Mouse (Mus musculus) MEL (cell line): ENCODE data around the gene Dolpp1. TPM values are rescaled to one million over a fixed set of nuclear protein-coding genes. Genes with fewer than 3 reads are reported as not detected.

ENCODE experiments used
- DNase-seq: peaks from one replicate; pipeline ENCODE4 v3.0.0; 2011; ENCODE audit warnings: low read depth, low spot score
- H3K27ac ChIP-seq: 2 replicates; pipeline ENCODE4 v1.5.1; 2012; ENCODE audit warnings: low read depth, mild to moderate bottlenecking, control low read depth, low read length, moderate library complexity; ENCODE audit not compliant: control insufficient read depth
- H3K27me3 ChIP-seq, 2 experiments: fragments of 150-350 bp in 1 of 2; sonication (generic) in 1 of 2; 2 replicates each; pipeline ENCODE4 v1.6.1; 2012; ENCODE audit warnings: low read length in 2 of 2, mild to moderate bottlenecking in 2 of 2, improper control_type of control experiment in 1 of 2, moderate library complexity in 1 of 2; ENCODE audit not compliant: insufficient read depth in 2 of 2, control insufficient read depth in 1 of 2
- H3K36me3 ChIP-seq, 2 experiments: 2 replicates each; pipeline ENCODE4 v1.6.1; 2012 to 2014; ENCODE audit warnings: low read length in 2 of 2, improper control_type of control experiment in 1 of 2, inconsistent platforms in 1 of 2, mild to moderate bottlenecking in 1 of 2; ENCODE audit not compliant: insufficient read depth in 2 of 2, control insufficient read depth in 1 of 2
- H3K4me1 ChIP-seq, 2 experiments: fragments of 150-350 bp in 1 of 2; sonication (generic) in 1 of 2; 2 replicates each; pipeline ENCODE4 v1.6.1; 2012; ENCODE audit warnings: low read length in 2 of 2, improper control_type of control experiment in 1 of 2, mild to moderate bottlenecking in 1 of 2; ENCODE audit not compliant: insufficient read depth in 2 of 2, control insufficient read depth in 1 of 2
- H3K4me3 ChIP-seq, 2 experiments: fragments of 150-350 bp in 1 of 2; sonication (generic) in 1 of 2; 2 replicates each; pipeline ENCODE4 v1.5.1; 2012; ENCODE audit warnings: low read depth in 2 of 2, low read length in 2 of 2, mild to moderate bottlenecking in 2 of 2, moderate library complexity in 2 of 2, control low read depth in 1 of 2, improper control_type of control experiment in 1 of 2; ENCODE audit not compliant: control insufficient read depth in 1 of 2, insufficient read depth in 1 of 2
- H3K79me2 ChIP-seq: 2 replicates; pipeline ENCODE4 v1.6.1; 2012; ENCODE audit warnings: mild to moderate bottlenecking, low read length, moderate library complexity; ENCODE audit not compliant: control insufficient read depth, poor library complexity, insufficient read depth
- H3K9ac ChIP-seq: 2 replicates; pipeline ENCODE4 v1.6.1; 2012; ENCODE audit warnings: low read depth, mild to moderate bottlenecking, control low read depth, low read length, moderate library complexity; ENCODE audit not compliant: control insufficient read depth, poor library complexity, severe bottlenecking
- H3K9me3 ChIP-seq: fragments of 150-350 bp; sonication (generic); replicated peaks from 2 replicates; pipeline ENCODE4 v1.6.1; 2012; ENCODE audit warnings: mild to moderate bottlenecking, low read length, improper control_type of control experiment, moderate library complexity; ENCODE audit not compliant: insufficient read depth
- CHD1 ChIP-seq: IDR thresholded peaks from 2 replicates; pipeline ENCODE4 v1.6.1; 2012; ENCODE audit warnings: low read depth, mild to moderate bottlenecking, inconsistent platforms, low read length, improper control_type of control experiment
- CHD2 ChIP-seq: IDR thresholded peaks from 2 replicates; pipeline ENCODE4 v1.6.1; 2011; ENCODE audit warnings: low read length, improper control_type of control experiment
- ETS1 ChIP-seq: IDR thresholded peaks from 2 replicates; pipeline ENCODE4 v1.6.1; 2012; ENCODE audit warnings: low read depth, mild to moderate bottlenecking, inconsistent platforms, low read length, improper control_type of control experiment, moderate library complexity
- MAZ ChIP-seq: IDR thresholded peaks from 2 replicates; pipeline ENCODE4 v1.6.1; 2012; ENCODE audit warnings: low read depth, mild to moderate bottlenecking, inconsistent platforms, low read length, improper control_type of control experiment
- MYB ChIP-seq: IDR thresholded peaks from 2 replicates; pipeline ENCODE4 v1.6.1; 2011; ENCODE audit warnings: mild to moderate bottlenecking, low read depth, low read length, improper control_type of control experiment
- MYC ChIP-seq: IDR thresholded peaks from 2 replicates; pipeline ENCODE4 v1.6.1; 2011; ENCODE audit warnings: low read depth, mild to moderate bottlenecking, low read length, improper control_type of control experiment, moderate library complexity
- NRF1 ChIP-seq: IDR thresholded peaks from 2 replicates; pipeline ENCODE4 v1.6.1; 2014; ENCODE audit warnings: low read depth, mild to moderate bottlenecking, inconsistent platforms, low read length, improper control_type of control experiment, moderate library complexity; ENCODE audit not compliant: poor library complexity, insufficient read depth, severe bottlenecking
- POLR2A ChIP-seq, 2 experiments: IDR thresholded peaks; 2 replicates each; pipeline ENCODE4 v1.6.1; 2011 to 2012; ENCODE audit warnings: low read length in 2 of 2, mild to moderate bottlenecking in 2 of 2, control low read depth in 1 of 2, improper control_type of control experiment in 1 of 2, low read depth in 1 of 2, moderate library complexity in 1 of 2; ENCODE audit not compliant: control insufficient read depth in 1 of 2, insufficient read depth in 1 of 2, poor library complexity in 1 of 2
- SIN3A ChIP-seq: IDR thresholded peaks from 2 replicates; pipeline ENCODE4 v1.6.1; 2012; ENCODE audit warnings: low read length, improper control_type of control experiment, inconsistent platforms
- SMC3 ChIP-seq: IDR thresholded peaks from 2 replicates; pipeline ENCODE4 v1.6.1; 2011; ENCODE audit warnings: low read depth, low read length, improper control_type of control experiment
- TAL1 ChIP-seq: IDR thresholded peaks from 2 replicates; pipeline ENCODE4 v1.6.1; 2012; ENCODE audit warnings: mild to moderate bottlenecking, inconsistent platforms, low read length, moderate library complexity, mixed read lengths
- UBTF ChIP-seq: IDR thresholded peaks from 2 replicates; pipeline ENCODE4 v1.6.1; 2012; ENCODE audit warnings: low read depth, mild to moderate bottlenecking, inconsistent platforms, low read length, improper control_type of control experiment, moderate library complexity, borderline replicate concordance; ENCODE audit not compliant: insufficient read depth
- ZKSCAN1 ChIP-seq: IDR thresholded peaks from 2 replicates; pipeline ENCODE4 v1.6.1; 2012; ENCODE audit warnings: low read depth, mild to moderate bottlenecking, inconsistent platforms, low read length, improper control_type of control experiment, moderate library complexity
- ZMIZ1 ChIP-seq: IDR thresholded peaks from 2 replicates; pipeline ENCODE4 v1.6.1; 2012; ENCODE audit warnings: low read depth, mild to moderate bottlenecking, inconsistent platforms, low read length, improper control_type of control experiment, moderate library complexity
- ZNF384 ChIP-seq: IDR thresholded peaks from 2 replicates; pipeline ENCODE4 v1.6.1; 2012; ENCODE audit warnings: low read depth, mild to moderate bottlenecking, inconsistent platforms, low read length, improper control_type of control experiment
- polyA plus RNA-seq, 2 experiments: library from polyadenylated mRNA; stranded (reverse) in 1 of 2; unstranded in 1 of 2; fragments of >175 nt in 1 of 2; fragments of >200 nt in 1 of 2; gene quantifications; 2 replicates each; pipeline versions ENCODE4 v1.2.1 to v1.2.4; 2012; ENCODE audit warnings: low replicate concordance in 2 of 2, low read depth in 1 of 2; ENCODE audit not compliant: insufficient read length in 2 of 2, insufficient read depth in 1 of 2, missing spikeins in 1 of 2
- total RNA-seq: library from RNA; depleted of rRNA; stranded (reverse); fragments of 300-350 nt; gene quantifications from 2 replicates; pipeline ENCODE4 v1.2.3, GENCODE M21; 2012

Gene Dolpp1
- total and polyA plus RNA-seq, 3 experiments = 28.0 to 37.5 TPM; not detected in 1

DNA sequence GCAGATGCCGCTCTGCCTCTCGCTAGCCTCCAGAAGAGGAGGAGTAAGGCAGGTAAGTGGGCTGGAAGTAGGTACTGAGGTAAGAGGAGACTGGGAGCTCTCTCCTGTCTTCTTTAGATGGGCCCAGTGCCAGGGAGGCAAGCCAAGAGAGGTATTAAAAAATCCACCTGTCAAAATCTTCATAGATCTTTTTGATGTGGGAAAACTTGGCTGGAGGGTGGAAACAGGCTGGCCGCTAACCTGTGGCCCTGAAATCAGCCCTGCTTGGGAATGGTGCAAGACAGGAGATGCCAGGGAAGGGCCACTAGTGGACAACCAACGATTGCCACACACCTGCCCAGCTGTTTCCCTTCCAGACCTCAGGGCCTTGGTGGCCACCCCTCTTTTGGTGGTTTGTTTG lies 22.0 kb downstream of the Dolpp1 start:
- Histone ChIP-seq H3K9ac (no peak overlapping the region; the same call in 1 of the 2 replicates), H3K4me1 (peaks cover 12 to 26% of the 10 kb centered on the region in 2 experiments; a peak in 3 of 4 replicates), H3K4me3 (no peak overlapping the region), H3K27me3 (no peaks in the 10 kb centered on the region), H3K79me2 (peaks cover 40% of the 10 kb centered on the region), H3K9me3 (no peaks in the 10 kb centered on the region), H3K27ac (no peak overlapping the region), H3K36me3 (peaks cover 0 to 16% of the 10 kb centered on the region in 2 experiments; a peak in 3 of 4 replicates)
- TF ChIP-seq ZMIZ1 (no peak), TAL1 (no peak), ZNF384 (no peak), POLR2A (IDR thresholded peaks at IDR 0.05; ENCODE audit: control insufficient read depth in 1 of 2, insufficient read depth in 1 of 2, low read depth in 1 of 2, low read length in 2 of 2, poor library complexity in 1 of 2) (no peak), CHD1 (no peak), SIN3A (no peak), MYB (no peak), NRF1 (no peak), CHD2 (no peak), UBTF (no peak), ZKSCAN1 (no peak), MAZ (no peak)
- DNase-seq = no peak

GRCm38 (mm10) chr2:30414681-30415080 lies 22.6 kb downstream of the Dolpp1 start:
- Histone ChIP-seq H3K79me2 (peaks cover 45% of the 10 kb centered on the region), H3K4me3 (peak overlapping the region; percentile 66 to 95), H3K36me3 (peaks cover 0 to 18% of the 10 kb centered on the region in 2 experiments; a peak in 3 of 4 replicates), H3K4me1 (peaks cover 12 to 26% of the 10 kb centered on the region in 2 experiments; a peak in 3 of 4 replicates), H3K27me3 (no peaks in the 10 kb centered on the region), H3K9ac (peak overlapping the region; percentile 99), H3K9me3 (no peaks in the 10 kb centered on the region), H3K27ac (peak overlapping the region; percentile 20; the same call in 1 of the 2 replicates)
- DNase-seq = no peak
- TF ChIP-seq MYB (0 out of 2 replicates have a peak, but pooled peaks have one; percentile 8), UBTF (no peak), MYC (no peak), SIN3A (no peak), SMC3 (no peak), ETS1 (no peak)
